Mouse (Mus musculus): ENCODE results near the gene Mfng. TPM values are rescaled to one million over a fixed set of nuclear protein-coding genes. Genes with fewer than 3 reads are reported as not detected.

The Mfng gene
- polyA plus RNA-seq (2017; shearing (Covaris generic)), result 100 to 1,000 TPM in 1 of 2 experiments, 10 to 100 TPM in 1; 61.3 to 136 TPM

GRCm38 (mm10) chr15:78773290-78773729 lies at the start of gene Mfng:
Mfng (minus strand) TSS chr15:78773475.
- peak; percentile 77 for ATAC-seq

GRCm38 (mm10) chr15:78816074-78816391 lies 42.8 kb upstream of the Mfng start:
- no peak for ATAC-seq

- no peak for ATAC-seq
Measured at GRCm38 (mm10) chr15:78815314-78816073, 42.2 kb upstream of the Mfng start.

GRCm38 (mm10) chr15:78813603-78814002 lies 40.3 kb upstream of the Mfng start:
- ATAC-seq, result no peak

GRCm38 (mm10) chr15:78810146-78810545 lies 36.9 kb upstream of the Mfng start:
- ATAC-seq, result no peak

GRCm38 (mm10) chr15:78809739-78810138 lies 36.5 kb upstream of the Mfng start:
- no peak for ATAC-seq

- ATAC-seq, result no peak
Measured at GRCm38 (mm10) chr15:78808980-78809379, 35.7 kb upstream of the Mfng start.

GRCm38 (mm10) chr15:78807141-78807540 lies 33.9 kb upstream of the Mfng start:
- no peak for ATAC-seq

GRCm38 (mm10) chr15:78806614-78807013 lies 33.3 kb upstream of the Mfng start:
- no peak for ATAC-seq

GRCm38 (mm10) chr15:78805351-78805750 lies 32.1 kb upstream of the Mfng start:
- ATAC-seq, result no peak

GRCm38 (mm10) chr15:78804326-78804725 lies 31.1 kb upstream of the Mfng start:
- ATAC-seq, result no peak

GRCm38 (mm10) chr15:78803499-78803900 lies 30.2 kb upstream of the Mfng start:
- ATAC-seq, result no peak

GRCm38 (mm10) chr15:78802776-78803391 lies 29.6 kb upstream of the Mfng start, which contains the start of gene Card10:
Card10 (minus strand) TSS chr15:78803042.
- peak; percentile 66 for ATAC-seq

GRCm38 (mm10) chr15:78801971-78802741 lies 28.9 kb upstream of the Mfng start:
- ATAC-seq, result peak; percentile 71

- ATAC-seq, result no peak
Measured at GRCm38 (mm10) chr15:78801571-78801970, 28.3 kb upstream of the Mfng start.

- no peak for ATAC-seq
Measured at GRCm38 (mm10) chr15:78799029-78799428, 25.8 kb upstream of the Mfng start.

- ATAC-seq, result no peak
Measured at GRCm38 (mm10) chr15:78797060-78797329, 23.7 kb upstream of the Mfng start.

- no peak for ATAC-seq
Measured at GRCm38 (mm10) chr15:78796196-78797059, 23.2 kb upstream of the Mfng start.

GRCm38 (mm10) chr15:78790990-78791389 lies 17.7 kb upstream of the Mfng start:
- ATAC-seq, result no peak

- no peak for ATAC-seq
Measured at GRCm38 (mm10) chr15:78790451-78790850, 17.2 kb upstream of the Mfng start.

- ATAC-seq, result no peak
Measured at GRCm38 (mm10) chr15:78789721-78790323, 16.5 kb upstream of the Mfng start.

GRCm38 (mm10) chr15:78788042-78788441 lies 14.8 kb upstream of the Mfng start:
- no peak for ATAC-seq

Data from CD4-positive, CD25-positive, alpha-beta regulatory T cell, adult 4 months (primary cell).